Mouse (Mus musculus) CH12.LX (cell line): Measurements from ENCODE around the gene Ttbk1. TPM values are rescaled to one million over a fixed set of nuclear protein-coding genes. Genes with fewer than 3 reads are reported as not detected.

Experiments
- DNase-seq: peaks from one replicate; pipeline ENCODE4 v3.0.0-alpha.2; 2013; ENCODE audit errors: extremely low read depth
- H3K27ac ChIP-seq: 2 replicates; pipeline ENCODE4 v1.5.1; 2012; ENCODE audit warnings: low read depth, mild to moderate bottlenecking, control low read depth, moderate library complexity; ENCODE audit not compliant: insufficient read depth
- H3K27me3 ChIP-seq: replicated peaks from 2 replicates; pipeline ENCODE3; 2012; ENCODE audit warnings: inconsistent platforms
- H3K36me3 ChIP-seq, 2 experiments: replicated peaks in 1 of 2; 2 replicates each; pipeline versions ENCODE3 to v1.6.1; 2012; ENCODE audit warnings: inconsistent platforms in 1 of 2, low read length in 1 of 2, mild to moderate bottlenecking in 1 of 2, mixed read lengths in 1 of 2, moderate library complexity in 1 of 2; ENCODE audit not compliant: control insufficient read depth in 1 of 2, insufficient read depth in 1 of 2
- H3K4me1 ChIP-seq, 2 experiments: 2 replicates each; pipeline ENCODE4 v1.6.1; 2012; ENCODE audit warnings: inconsistent platforms in 1 of 2, moderate library complexity in 1 of 2; ENCODE audit not compliant: insufficient read depth in 2 of 2, control insufficient read depth in 1 of 2
- H3K4me2 ChIP-seq: 2 replicates; pipeline ENCODE4 v1.6.1; 2012; ENCODE audit warnings: low read depth, mild to moderate bottlenecking, control low read depth; ENCODE audit not compliant: poor library complexity, insufficient read depth, severe bottlenecking
- H3K4me3 ChIP-seq, 3 experiments: fragments of 150-350 bp in 1 of 3; sonication (generic) in 1 of 3; replicated peaks in 1 of 3; 2 replicates each; pipeline versions ENCODE3 to v1.5.1; 2011 to 2012; ENCODE audit warnings: low read depth in 2 of 3, low read length in 2 of 3, mild to moderate bottlenecking in 2 of 3, moderate library complexity in 2 of 3, control low read depth in 1 of 3, improper control_type of control experiment in 1 of 3, inconsistent platforms in 1 of 3, mixed read lengths in 1 of 3; ENCODE audit not compliant: poor library complexity in 1 of 3
- H3K79me2 ChIP-seq: replicated peaks from 2 replicates; pipeline ENCODE4 v1.6.1; 2012; ENCODE audit warnings: mild to moderate bottlenecking, moderate library complexity; ENCODE audit not compliant: control insufficient read depth, poor library complexity, insufficient read depth, severe bottlenecking; ENCODE audit errors: extremely low read depth
- H3K9ac ChIP-seq: 2 replicates; pipeline ENCODE4 v1.6.1; 2012; ENCODE audit warnings: low read depth, mild to moderate bottlenecking, control low read depth, moderate library complexity; ENCODE audit not compliant: insufficient read depth
- H3K9me3 ChIP-seq: replicated peaks from 2 replicates; pipeline ENCODE3; 2012; ENCODE audit warnings: low read length, inconsistent platforms, mixed read lengths
- CHD1 ChIP-seq: IDR thresholded peaks from 2 replicates; pipeline ENCODE4 v1.6.1; 2012; ENCODE audit warnings: low read depth, low read length, improper control_type of control experiment, inconsistent platforms
- CTCF ChIP-seq, 2 experiments: IDR thresholded peaks in 1 of 2; conservative IDR thresholded peaks in 1 of 2; 2 replicates each; pipeline ENCODE4 v1.5.1; 2011 to 2012; ENCODE audit warnings: low read depth in 2 of 2, low read length in 2 of 2, improper control_type of control experiment in 1 of 2, inconsistent platforms in 1 of 2, mild to moderate bottlenecking in 1 of 2, moderate library complexity in 1 of 2
- EP300 ChIP-seq: IDR thresholded peaks from 2 replicates; pipeline ENCODE4 v1.6.1; 2011; ENCODE audit warnings: low read length, improper control_type of control experiment
- ETS1 ChIP-seq: conservative IDR thresholded peaks from 2 replicates; pipeline ENCODE4 v1.6.1; 2012; ENCODE audit warnings: low read depth, mild to moderate bottlenecking, inconsistent platforms, low read length, improper control_type of control experiment, moderate library complexity
- GABPA ChIP-seq: IDR thresholded peaks from 2 replicates; pipeline ENCODE4 v1.6.1; 2012; ENCODE audit warnings: low read depth, low read length, improper control_type of control experiment, inconsistent platforms; ENCODE audit not compliant: insufficient replicate concordance
- JUN ChIP-seq: IDR thresholded peaks from 2 replicates; pipeline ENCODE4 v1.6.1; 2011; ENCODE audit warnings: low read depth, mild to moderate bottlenecking, low read length, improper control_type of control experiment, moderate library complexity; ENCODE audit not compliant: insufficient read depth
- MAFK ChIP-seq: IDR thresholded peaks from 2 replicates; pipeline ENCODE4 v1.6.1; 2011; ENCODE audit warnings: low read length, improper control_type of control experiment; ENCODE audit not compliant: insufficient replicate concordance
- MAX ChIP-seq: IDR thresholded peaks from 2 replicates; pipeline ENCODE4 v1.6.1; 2011; ENCODE audit warnings: low read length, improper control_type of control experiment
- MAZ ChIP-seq: IDR thresholded peaks from 2 replicates; pipeline ENCODE4 v1.6.1; 2012; ENCODE audit warnings: low read depth, mild to moderate bottlenecking, inconsistent platforms, low read length, improper control_type of control experiment, moderate library complexity
- MYC ChIP-seq: IDR thresholded peaks from 2 replicates; pipeline ENCODE4 v1.6.1; 2011; ENCODE audit warnings: low read depth, mild to moderate bottlenecking, improper control_type of control experiment, low read length
- NELFE ChIP-seq: IDR thresholded peaks from 2 replicates; pipeline ENCODE4 v1.6.1; 2011; ENCODE audit warnings: low read depth, low read length, improper control_type of control experiment
- PAX5 ChIP-seq: IDR thresholded peaks from 2 replicates; pipeline ENCODE4 v1.6.1; 2012; ENCODE audit warnings: low read length, inconsistent platforms, mixed read lengths
- POLR2A ChIP-seq: IDR thresholded peaks from 2 replicates; pipeline ENCODE4 v1.6.1; 2011; ENCODE audit warnings: low read depth, mild to moderate bottlenecking, improper control_type of control experiment, low read length
- POLR2AphosphoS2 ChIP-seq: IDR thresholded peaks from 2 replicates; pipeline ENCODE4 v1.6.1; 2011; ENCODE audit warnings: low read depth, low read length, improper control_type of control experiment
- RAD21 ChIP-seq: IDR thresholded peaks from 2 replicates; pipeline ENCODE4 v1.6.1; 2011; ENCODE audit warnings: low read depth, mild to moderate bottlenecking, low read length, improper control_type of control experiment, moderate library complexity
- RCOR1 ChIP-seq: conservative IDR thresholded peaks from 2 replicates; pipeline ENCODE4 v1.6.1; 2012; ENCODE audit warnings: low read depth, mild to moderate bottlenecking, inconsistent platforms, low read length, improper control_type of control experiment
- SMC3 ChIP-seq: IDR thresholded peaks from 2 replicates; pipeline ENCODE4 v1.6.1; 2011; ENCODE audit warnings: low read depth, low read length, improper control_type of control experiment
- USF1 ChIP-seq: IDR thresholded peaks from 2 replicates; pipeline ENCODE4 v1.6.1; 2014; ENCODE audit warnings: low read depth, mild to moderate bottlenecking, inconsistent platforms, low read length, improper control_type of control experiment
- ZKSCAN1 ChIP-seq: IDR thresholded peaks from 2 replicates; pipeline ENCODE4 v1.6.1; 2012; ENCODE audit warnings: low read depth, inconsistent platforms, low read length, improper control_type of control experiment, borderline replicate concordance
- ZMIZ1 ChIP-seq: IDR thresholded peaks from 2 replicates; pipeline ENCODE4 v1.6.1; 2012; ENCODE audit warnings: low read depth, mild to moderate bottlenecking, inconsistent platforms, low read length, improper control_type of control experiment
- dilution Hi-C: fragments of 300-500 bp; cut with MboI; formaldehyde crosslinking; loops from 2 replicates; pipeline ENCODE4 v1.14.3; 2020; ENCODE audit warnings: low sequenced_read_pairs; ENCODE audit not compliant: extremely low pct_unique_long_range_greater_than_20kb, extremely low pct_ligation_motif_present
- in situ Hi-C: fragments of 300-500 bp; cut with MboI; formaldehyde crosslinking; loops from 3 replicates; pipeline ENCODE4 v1.14.3; 2019; ENCODE audit warnings: low sequenced_read_pairs, low pct_ligation_motif_present, low pct_unique_long_range_greater_than_20kb, mixed read lengths
- polyA plus RNA-seq: library from polyadenylated mRNA; unstranded; fragments of >175 nt; gene quantifications from 2 replicates; pipeline ENCODE4 v1.2.1, GENCODE M21; 2012; ENCODE audit warnings: low read depth; ENCODE audit not compliant: insufficient read length
- total RNA-seq, 2 experiments: library from RNA; depleted of rRNA; stranded (reverse); fragments of 300-350 nt in 1 of 2; fragments of >200 nt in 1 of 2; gene quantifications; 2 replicates each; pipeline ENCODE4 v1.2.3; 2012 to 2014

Ttbk1 gene
- total and polyA plus RNA-seq, 3 experiments, result 0.08 TPM; not detected in 2

- no peak overlapping the region for H3K4me3 ChIP-seq
- H3K27me3 ChIP-seq, result peaks cover 89% of the 10 kb centered on the region
- H3K4me2 ChIP-seq, result no peak overlapping the region
- H3K36me3 ChIP-seq, result no peaks in the 10 kb centered on the region
- H3K9ac ChIP-seq, result no peak overlapping the region
- no peak for DNase-seq
- in situ Hi-C loops, result no loop called here
- peaks cover 4 to 9% of the 10 kb centered on the region in 2 experiments; a peak in 3 of 4 replicates for H3K4me1 ChIP-seq
- no peaks in the 10 kb centered on the region for H3K9me3 ChIP-seq
- H3K79me2 ChIP-seq, result no peaks in the 10 kb centered on the region
- H3K27ac ChIP-seq, result no peak overlapping the region
- dilution Hi-C loops, result no loop called here
- TF ChIP-seq USF1 (no peak), GABPA (no peak), SMC3 (no peak), PAX5 (no peak), ZKSCAN1 (no peak), NELFE (no peak), POLR2AphosphoS2 (no peak), MAX (no peak), CTCF (conservative IDR thresholded peaks at IDR 0.05 in 1 of 2, IDR thresholded peaks at IDR 0.05 in 1 of 2; ENCODE audit: low read depth in 2 of 2, low read length in 2 of 2) (no peak), ZMIZ1 (no peak), RAD21 (no peak), MAZ (no peak), CHD1 (no peak), MYC (no peak), EP300 (no peak), RCOR1 (no peak), ETS1 (no peak)
Observed at GRCm38 (mm10) chr17:46460673-46461072, 26.8 kb downstream of the Ttbk1 start.

- Histone ChIP-seq H3K4me1 (peaks cover 9 to 12% of the 10 kb centered on the region in 2 experiments; a peak in 3 of 4 replicates), H3K9ac (no peak overlapping the region), H3K27ac (no peak overlapping the region), H3K27me3 (peaks cover 92% of the 10 kb centered on the region), H3K36me3 (no peaks in the 10 kb centered on the region), H3K4me3 (no peak overlapping the region), H3K79me2 (no peaks in the 10 kb centered on the region), H3K4me2 (no peak overlapping the region), H3K9me3 (no peaks in the 10 kb centered on the region)
- TF ChIP-seq POLR2A (no peak), ZKSCAN1 (no peak), JUN (no peak), EP300 (no peak), MAFK (no peak)
- dilution Hi-C loops, result no loop called here
- in situ Hi-C loops, result no loop called here
- DNase-seq, result no peak
Observed at GRCm38 (mm10) chr17:46458439-46458838, 29.0 kb downstream of the Ttbk1 start.
